Mouse (Mus musculus) limb, embryonic 12.5 days (tissue): Measurements from ENCODE around the gene Nhlrc1. TPM values are rescaled to one million over a fixed set of nuclear protein-coding genes. Genes with fewer than 3 reads are reported as not detected.

Source experiments
- ATAC-seq: fragments of 200-750 bp; cut with Nextera tagmentation; 2 replicates; pipeline ENCODE4 v1.8.0; 2017; ENCODE audit warnings: low read depth, moderate TSS enrichment; ENCODE audit not compliant: insufficient number of reproducible peaks, insufficient read depth, low FRiP score, low TSS enrichment
- H3K27ac ChIP-seq: fragments of 300-500 bp; sonication (generic); 2 replicates; pipeline ENCODE4 v1.5.1; 2016; ENCODE audit warnings: mild to moderate bottlenecking, moderate library complexity
- H3K27me3 ChIP-seq: fragments of 300-500 bp; sonication (generic); 2 replicates; pipeline ENCODE4 v1.6.1; 2016; ENCODE audit warnings: mild to moderate bottlenecking, moderate library complexity
- H3K36me3 ChIP-seq: fragments of 300-500 bp; sonication (generic); 2 replicates; pipeline ENCODE4 v1.6.1; 2016; ENCODE audit warnings: mild to moderate bottlenecking, moderate library complexity
- H3K4me1 ChIP-seq: fragments of 300-500 bp; sonication (generic); replicated peaks from 2 replicates; pipeline ENCODE4 v1.6.1; 2016
- H3K4me2 ChIP-seq: fragments of 300-500 bp; sonication (generic); 2 replicates; pipeline ENCODE4 v1.6.1; 2016; ENCODE audit warnings: mild to moderate bottlenecking, moderate library complexity
- H3K4me3 ChIP-seq: fragments of 300-500 bp; sonication (generic); replicated peaks from 2 replicates; pipeline ENCODE4 v1.5.1; 2016; ENCODE audit warnings: mild to moderate bottlenecking
- H3K9ac ChIP-seq: fragments of 300-500 bp; sonication (generic); replicated peaks from 2 replicates; pipeline ENCODE4 v1.6.1; 2016; ENCODE audit warnings: mild to moderate bottlenecking, moderate library complexity
- H3K9me3 ChIP-seq: fragments of 300-500 bp; sonication (generic); 2 replicates; pipeline ENCODE4 v1.6.1; 2016; ENCODE audit warnings: mild to moderate bottlenecking, moderate library complexity
- WGBS: fragments of 180-500 bp; shearing (Covaris S2); methylation state at CpG from one replicate; pipeline ENCODE4 v1.1.7; 2016; 5-methylcytosine and 5-hydroxymethylcytosine counted together
- polyA plus RNA-seq: library from polyadenylated mRNA; unstranded; fragments of >200 nt; fragmentation: Nextera tagmentation; extraction: Ambion mirVana; gene quantifications from 2 replicates; pipeline ENCODE4 v1.2.1, GENCODE M21; 2016

Nhlrc1 gene
- polyA plus RNA-seq, 1 experiment from 2014 or later: 4.3 TPM

DNA sequence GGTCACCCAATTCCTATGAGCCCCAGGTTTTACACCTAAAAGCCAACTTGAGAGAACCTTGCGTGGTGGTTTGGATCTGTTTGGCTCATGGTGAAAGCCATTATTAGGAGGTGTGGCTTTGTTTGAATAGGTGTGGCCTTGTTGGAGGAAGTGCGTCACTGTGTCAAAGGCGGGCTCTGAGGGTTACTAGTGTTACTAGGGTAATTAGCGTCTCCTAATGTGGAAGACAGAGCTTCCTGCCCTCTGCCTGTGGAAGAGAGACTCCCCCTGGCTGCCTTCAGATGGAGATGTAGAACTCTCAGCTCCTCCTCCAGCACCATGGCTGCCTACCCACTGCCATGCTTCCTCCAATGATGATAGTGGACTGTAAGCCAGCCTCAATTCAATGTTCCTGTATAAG is 13.1 kb downstream of the Nhlrc1 start:
- no peak overlapping the region for H3K4me2 ChIP-seq
- no peak overlapping the region for H3K27ac ChIP-seq
- no peak overlapping the region for H3K4me3 ChIP-seq
- 0 out of 2 replicates have a peak, but pooled peaks cover 5% of the 10 kb centered on the region for H3K9me3 ChIP-seq
- 83% methylated on average over 4 of the region's 4 CpGs for WGBS
- no peaks in the 10 kb centered on the region for H3K36me3 ChIP-seq
- H3K9ac ChIP-seq: no peak overlapping the region
- no peaks in the 10 kb centered on the region for H3K4me1 ChIP-seq
- no peak for ATAC-seq
- no peaks in the 10 kb centered on the region for H3K27me3 ChIP-seq

DNA sequence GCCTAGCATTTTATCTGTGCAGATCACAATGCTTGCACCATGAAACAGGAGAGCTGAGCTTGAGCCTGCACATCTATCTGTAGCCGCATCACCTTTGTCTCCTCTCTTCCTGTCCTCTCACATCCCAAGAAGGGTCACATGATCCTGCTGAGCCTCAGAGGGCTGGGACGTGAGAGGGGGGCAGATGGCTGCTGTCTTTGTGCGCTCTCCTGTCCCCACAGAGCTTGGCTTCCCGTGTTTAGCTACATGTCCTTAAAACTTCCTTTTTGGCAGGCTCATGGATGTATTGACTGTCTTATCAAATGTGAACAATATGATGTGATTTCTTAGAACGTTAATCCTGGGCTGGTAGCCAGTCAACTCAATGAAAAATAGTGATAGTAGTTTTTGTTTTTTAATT is 15.2 kb downstream of the Nhlrc1 start:
- Histone ChIP-seq H3K4me3 (no peak overlapping the region), H3K4me2 (no peak overlapping the region), H3K9me3 (no peaks in the 10 kb centered on the region), H3K4me1 (no peaks in the 10 kb centered on the region), H3K9ac (no peak overlapping the region), H3K27me3 (no peaks in the 10 kb centered on the region), H3K36me3 (no peaks in the 10 kb centered on the region), H3K27ac (no peak overlapping the region)
- ATAC-seq: no peak
- 60% methylated on average over 5 of the region's 5 CpGs for WGBS

DNA sequence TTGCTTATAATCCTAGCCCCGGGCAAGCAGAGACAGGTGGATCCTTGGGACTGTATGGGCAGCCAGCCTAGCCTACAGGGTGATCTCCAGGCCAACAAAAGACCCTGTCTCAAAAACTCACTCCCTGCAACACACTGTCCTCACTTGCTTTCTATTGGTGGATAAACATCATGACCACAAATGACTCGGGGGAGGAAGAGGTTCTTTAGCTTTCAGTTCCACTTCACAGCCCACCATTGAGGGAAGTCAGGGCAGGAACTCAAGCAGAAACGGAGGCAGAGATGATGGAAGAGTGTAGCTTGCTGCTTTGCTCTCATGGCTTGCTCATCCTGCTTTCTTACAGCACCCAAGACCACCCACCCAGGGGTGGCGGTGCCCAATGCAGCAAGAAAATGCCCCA is 17.3 kb downstream of the Nhlrc1 start:
- Histone ChIP-seq H3K27me3 (no peaks in the 10 kb centered on the region), H3K4me1 (no peaks in the 10 kb centered on the region), H3K9me3 (no peaks in the 10 kb centered on the region), H3K4me2 (no peak overlapping the region), H3K4me3 (no peak overlapping the region), H3K27ac (no peak overlapping the region), H3K9ac (no peak overlapping the region), H3K36me3 (no peaks in the 10 kb centered on the region)
- ATAC-seq: no peak
- 77% methylated on average over 4 of the region's 4 CpGs for WGBS

DNA sequence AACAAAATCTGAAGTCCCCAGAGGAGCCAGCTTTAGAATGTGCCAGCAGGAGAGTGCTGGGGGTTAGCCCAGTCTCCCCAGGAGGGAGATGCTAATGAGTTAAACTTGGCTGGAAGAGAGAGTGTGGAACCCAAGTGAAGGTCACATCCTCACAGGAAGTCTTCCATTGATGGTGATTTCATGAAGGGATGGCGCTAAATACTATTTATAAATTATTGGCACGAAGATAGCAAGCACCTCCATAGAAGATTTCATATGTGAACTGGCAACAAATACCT is 21.4 kb downstream of the Nhlrc1 start:
- ATAC-seq: no peak
- WGBS: 88% methylated on average over 2 of the region's 2 CpGs
- no peak overlapping the region for H3K27ac ChIP-seq
- H3K27me3 ChIP-seq: no peaks in the 10 kb centered on the region
- H3K4me1 ChIP-seq: no peaks in the 10 kb centered on the region
- H3K9me3 ChIP-seq: no peaks in the 10 kb centered on the region
- no peak overlapping the region for H3K9ac ChIP-seq
- no peak overlapping the region for H3K4me2 ChIP-seq
- H3K4me3 ChIP-seq: no peak overlapping the region
- no peaks in the 10 kb centered on the region for H3K36me3 ChIP-seq

DNA sequence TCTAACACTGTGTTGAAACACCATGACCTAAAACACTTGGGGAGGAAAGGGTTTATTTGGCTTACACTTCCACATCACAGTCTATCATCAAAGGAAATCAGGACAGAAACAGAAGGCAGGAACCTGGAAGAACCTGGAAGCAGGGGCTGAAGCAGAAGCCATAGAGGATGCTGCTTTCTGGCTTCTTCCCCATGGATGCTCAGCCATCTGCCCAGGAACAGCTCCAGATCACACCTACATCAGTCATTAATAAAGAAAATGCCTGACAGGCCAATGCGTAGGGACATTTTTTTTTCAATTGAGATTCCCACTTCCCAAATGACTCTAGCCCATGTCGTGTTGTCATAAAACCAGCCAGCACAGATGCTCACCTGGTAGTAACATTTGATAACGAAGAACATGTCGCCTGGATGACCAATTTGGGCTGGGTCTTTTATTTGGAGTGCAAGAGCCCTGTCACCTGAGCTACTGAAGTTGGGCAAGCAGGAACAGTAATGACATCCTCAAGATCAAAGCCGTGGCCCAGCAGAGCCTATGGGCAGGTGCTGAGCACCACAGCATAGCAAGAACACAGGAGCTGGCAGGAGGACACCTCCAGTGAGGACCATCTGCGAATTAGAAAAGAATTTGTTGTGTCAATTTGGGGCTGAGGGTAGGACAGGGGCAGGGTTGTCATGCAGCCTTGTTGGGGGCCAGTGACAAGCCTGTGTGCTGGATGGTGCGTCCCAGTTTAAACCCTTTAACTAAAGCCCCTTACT is 22.0 kb downstream of the Nhlrc1 start:
- 70% methylated on average over 7 of the region's 7 CpGs for WGBS

DNA sequence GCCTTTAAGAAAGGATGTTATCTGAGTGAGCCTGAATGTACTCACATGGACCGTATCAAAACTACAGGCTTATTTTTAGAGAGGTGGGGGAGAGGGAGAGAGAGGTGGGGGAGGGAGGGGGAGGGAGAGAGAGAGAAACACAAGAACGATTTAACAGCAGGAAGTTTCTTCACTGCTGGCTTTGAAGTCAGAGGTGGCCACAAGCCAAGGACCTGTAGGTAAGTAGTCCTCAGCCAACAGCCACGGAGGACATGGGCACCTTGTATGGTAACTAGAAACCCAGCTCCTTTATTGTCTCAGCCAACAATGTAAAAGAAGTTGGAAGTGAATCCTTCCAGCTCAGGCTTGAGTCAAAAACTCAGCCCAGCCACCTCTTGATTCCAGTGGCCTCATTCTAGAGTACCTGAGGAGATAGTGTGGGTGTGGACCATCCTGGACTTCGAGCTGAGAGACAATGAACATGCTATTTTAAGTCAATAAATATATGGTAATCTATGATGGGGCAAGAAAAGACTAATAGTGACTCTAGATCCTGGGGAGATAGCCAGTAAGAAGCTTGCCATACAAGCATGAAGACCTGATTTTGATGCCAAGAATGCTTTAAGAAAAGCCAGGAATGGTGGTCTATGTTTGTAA is 24.2 kb downstream of the Nhlrc1 start:
- H3K4me2 ChIP-seq: no peak overlapping the region
- H3K9me3 ChIP-seq: no peaks in the 10 kb centered on the region
- no peak overlapping the region for H3K27ac ChIP-seq
- H3K27me3 ChIP-seq: no peaks in the 10 kb centered on the region
- WGBS: 41% methylated on average over 4 of the region's 4 CpGs
- ATAC-seq: no peak
- H3K36me3 ChIP-seq: no peaks in the 10 kb centered on the region
- H3K4me1 ChIP-seq: no peaks in the 10 kb centered on the region
- H3K9ac ChIP-seq: no peak overlapping the region
- no peak overlapping the region for H3K4me3 ChIP-seq

More for the DNA sequence above, 22.0 kb downstream of the Nhlrc1 start:
- Histone ChIP-seq H3K27ac (no peak overlapping the region), H3K4me2 (no peak overlapping the region), H3K27me3 (no peaks in the 10 kb centered on the region), H3K9me3 (no peaks in the 10 kb centered on the region), H3K9ac (no peak overlapping the region), H3K36me3 (no peaks in the 10 kb centered on the region), H3K4me1 (no peaks in the 10 kb centered on the region), H3K4me3 (no peak overlapping the region)
- ATAC-seq: no peak

DNA sequence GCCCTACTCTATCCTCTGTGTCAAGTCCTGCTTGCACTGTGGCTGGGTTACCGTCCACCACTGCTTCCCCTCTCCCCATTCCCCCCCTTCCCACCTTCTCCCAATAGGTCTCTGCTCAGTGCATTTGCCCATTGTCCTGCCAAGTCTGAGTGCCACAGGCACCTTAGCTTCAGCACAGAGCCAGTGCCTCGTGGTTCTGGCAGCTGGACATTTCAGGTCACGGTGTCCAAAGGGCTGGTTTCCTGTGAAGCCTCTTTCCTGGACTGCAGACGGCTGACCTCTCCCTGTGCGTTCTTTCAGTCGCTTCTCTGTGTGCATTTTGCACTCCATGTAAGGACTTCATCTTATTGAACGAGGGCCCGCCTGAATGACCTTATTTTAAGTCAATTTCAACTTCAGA is 26.7 kb downstream of the Nhlrc1 start:
- ATAC-seq: no peak
- H3K27me3 ChIP-seq: no peaks in the 10 kb centered on the region
- no peak overlapping the region for H3K9ac ChIP-seq
- no peak overlapping the region for H3K4me2 ChIP-seq
- no peaks in the 10 kb centered on the region for H3K36me3 ChIP-seq
- WGBS: 79% methylated on average over 8 of the region's 8 CpGs
- no peak overlapping the region for H3K4me3 ChIP-seq
- H3K4me1 ChIP-seq: no peaks in the 10 kb centered on the region
- H3K27ac ChIP-seq: no peak overlapping the region
- H3K9me3 ChIP-seq: no peaks in the 10 kb centered on the region

DNA sequence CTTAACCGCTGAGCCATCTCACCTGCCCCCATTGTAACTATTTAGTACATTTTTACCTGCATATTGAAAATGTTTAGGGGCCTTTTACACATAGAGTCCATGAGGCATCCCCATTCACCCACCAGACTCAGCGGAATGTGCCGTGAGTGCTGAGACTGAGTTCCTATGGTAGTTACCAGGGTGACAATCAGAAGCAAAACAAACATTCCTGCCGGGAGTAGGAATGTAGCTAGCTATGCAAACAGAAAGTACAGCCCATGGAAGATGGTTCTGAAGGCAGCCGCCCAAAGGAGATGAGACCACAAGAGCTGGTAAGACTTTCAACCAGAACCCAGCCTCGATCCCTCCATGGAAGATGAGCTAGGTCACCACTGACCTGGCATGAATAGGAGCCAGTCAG is 28.4 kb downstream of the Nhlrc1 start:
- ATAC-seq: no peak
- Histone ChIP-seq H3K4me2 (no peak overlapping the region), H3K4me1 (no peaks in the 10 kb centered on the region), H3K27ac (no peak overlapping the region), H3K9ac (no peak overlapping the region), H3K9me3 (no peaks in the 10 kb centered on the region), H3K36me3 (no peaks in the 10 kb centered on the region), H3K27me3 (no peaks in the 10 kb centered on the region), H3K4me3 (no peak overlapping the region)
- 84% methylated on average over 6 of the region's 6 CpGs for WGBS

DNA sequence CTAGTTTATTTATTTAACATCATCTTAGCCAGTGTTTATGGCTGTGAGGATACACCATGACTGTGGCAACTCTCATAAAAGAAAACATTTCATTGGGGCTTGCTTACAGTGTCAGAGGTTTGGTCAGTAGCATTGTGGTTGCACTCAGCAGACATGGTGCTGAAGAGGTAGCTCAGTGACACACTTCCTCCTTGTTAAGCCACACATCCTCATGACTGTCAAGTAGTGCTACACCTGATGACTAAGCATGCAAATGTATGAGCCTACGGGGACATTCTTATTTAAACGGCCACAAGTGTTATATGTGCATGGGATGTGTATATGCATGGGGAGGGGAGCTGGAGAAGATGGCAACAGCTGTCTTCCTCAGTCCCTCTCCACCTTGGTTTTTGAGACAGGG is 30.8 kb downstream of the Nhlrc1 start:
- Histone ChIP-seq H3K4me2 (no peak overlapping the region), H3K9ac (no peak overlapping the region), H3K27me3 (no peaks in the 10 kb centered on the region), H3K27ac (no peak overlapping the region), H3K4me3 (no peak overlapping the region), H3K9me3 (no peaks in the 10 kb centered on the region), H3K36me3 (no peaks in the 10 kb centered on the region), H3K4me1 (no peaks in the 10 kb centered on the region)
- 91% methylated on average over 2 of the region's 2 CpGs for WGBS
- ATAC-seq: no peak

DNA sequence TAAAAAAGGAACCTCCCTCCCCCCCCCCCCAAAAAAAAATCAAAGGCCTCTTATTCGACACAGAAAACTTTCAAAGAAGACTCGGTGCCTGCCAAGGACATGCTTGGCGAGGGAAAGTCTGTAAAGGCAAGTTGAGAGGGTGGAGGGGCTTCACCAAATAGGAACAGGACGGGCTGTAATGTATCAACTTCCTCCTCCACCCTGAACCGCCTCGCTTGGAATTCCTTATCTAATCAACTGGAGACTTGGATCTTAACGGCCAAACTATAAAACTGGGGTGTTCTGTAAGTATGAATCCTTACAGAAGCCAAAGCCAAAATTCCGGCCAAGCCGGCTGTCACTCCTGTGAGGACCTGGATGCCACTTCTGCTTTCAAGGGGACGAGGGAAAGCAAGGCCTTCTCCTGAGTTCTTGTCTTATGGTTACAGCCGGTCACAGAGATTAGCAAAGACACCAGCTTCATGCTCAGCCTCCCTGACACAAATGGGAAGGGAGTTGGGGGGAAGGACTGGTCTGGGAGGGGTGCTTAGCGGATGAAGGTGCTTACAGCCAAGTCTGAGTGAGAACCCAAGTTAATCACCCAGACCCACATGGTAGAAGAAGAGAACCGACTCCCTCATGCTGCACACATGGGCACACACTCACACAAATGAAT is 34.7 kb downstream of the Nhlrc1 start:
- H3K4me2 ChIP-seq: no peak overlapping the region
- 65% methylated on average over 13 of the region's 13 CpGs for WGBS
- H3K9ac ChIP-seq: no peak overlapping the region
- H3K36me3 ChIP-seq: no peaks in the 10 kb centered on the region
- H3K27me3 ChIP-seq: no peaks in the 10 kb centered on the region
- H3K9me3 ChIP-seq: no peaks in the 10 kb centered on the region
- no peak overlapping the region for H3K4me3 ChIP-seq
- ATAC-seq: no peak
- H3K27ac ChIP-seq: no peak overlapping the region
- H3K4me1 ChIP-seq: 0 out of 2 replicates have a peak, but pooled peaks cover 2% of the 10 kb centered on the region

DNA sequence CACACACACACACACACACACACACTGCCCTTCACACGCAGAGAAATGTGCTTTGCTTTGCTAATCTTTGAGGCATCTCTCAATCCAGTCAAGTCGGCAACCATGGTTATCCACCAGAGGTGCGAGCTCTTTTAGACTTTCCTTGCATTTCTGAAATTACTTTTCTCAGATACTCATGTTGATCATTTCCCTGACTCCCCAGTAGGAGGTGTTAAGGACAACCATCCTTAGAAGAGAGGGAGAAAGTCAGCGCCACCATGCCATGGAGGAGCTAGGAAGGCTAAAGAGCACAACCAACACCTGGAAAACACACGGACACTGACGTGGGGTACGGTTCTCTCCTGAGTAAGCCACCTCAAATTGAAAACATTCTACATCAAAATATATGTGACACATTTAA is 38.1 kb downstream of the Nhlrc1 start:
- 86% methylated on average over 7 of the region's 7 CpGs for WGBS
- H3K27ac ChIP-seq: no peak overlapping the region
- no peaks in the 10 kb centered on the region for H3K27me3 ChIP-seq
- no peak overlapping the region for H3K9ac ChIP-seq
- H3K4me3 ChIP-seq: no peak overlapping the region
- H3K36me3 ChIP-seq: no peaks in the 10 kb centered on the region
- H3K4me2 ChIP-seq: no peak overlapping the region
- ATAC-seq: no peak
- H3K4me1 ChIP-seq: 0 out of 2 replicates have a peak, but pooled peaks cover 2% of the 10 kb centered on the region
- H3K9me3 ChIP-seq: no peaks in the 10 kb centered on the region
